Mouse (Mus musculus): ENCODE results near the gene Gns.

DNA sequence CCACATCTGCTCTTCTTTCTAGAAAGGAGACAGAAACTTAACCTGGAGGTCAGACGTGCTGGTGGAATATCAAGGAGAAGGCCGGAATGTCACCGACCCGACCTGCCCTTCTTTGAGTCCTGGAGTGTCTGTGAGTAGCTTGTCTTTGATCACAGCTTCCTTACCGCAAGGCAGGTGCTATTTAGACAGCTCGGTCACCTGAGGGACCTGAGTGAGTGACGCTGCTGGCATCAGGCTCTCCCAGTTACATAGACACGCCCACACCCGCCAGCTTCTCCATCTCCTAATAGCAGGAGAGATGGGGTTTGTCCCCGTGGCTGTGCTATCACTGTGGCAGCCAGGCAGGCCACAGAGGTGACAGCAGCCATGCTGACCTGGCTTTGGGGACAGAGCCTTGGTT, 25.7 kb downstream of the Gns start:
- TF ChIP-seq CTCF (IDR thresholded peaks at IDR 0.05; ENCODE audit: borderline replicate concordance, control insufficient read depth, extremely low read depth, insufficient read depth, low read length, poor library complexity) (no peak), POLR2A (IDR thresholded peaks at IDR 0.05; ENCODE audit: control insufficient read depth, extremely low read depth, insufficient read depth, low read length, poor library complexity) (no peak)
